Mouse (Mus musculus) brown adipose tissue, adult 24 weeks (tissue): ENCODE measurements around the gene Eif4e1b. TPM values are rescaled to one million over a fixed set of nuclear protein-coding genes. Genes with fewer than 3 reads are reported as not detected.

ENCODE experiments used
- H3K27ac ChIP-seq: fragments of 200-500 bp; replicated peaks from 2 replicates; pipeline ENCODE4 v1.5.1; 2012; ENCODE audit warnings: low read depth, mild to moderate bottlenecking, low read length
- H3K4me1 ChIP-seq: fragments of 200-500 bp; 2 replicates; pipeline ENCODE4 v1.6.1; 2012; ENCODE audit warnings: low read length, mixed read lengths; ENCODE audit not compliant: control insufficient read depth, insufficient read depth, insufficient read length
- H3K4me3 ChIP-seq: fragments of 200-500 bp; 2 replicates; pipeline ENCODE4 v1.5.1; 2012; ENCODE audit warnings: low read depth, mild to moderate bottlenecking, low read length, moderate library complexity; ENCODE audit not compliant: insufficient read depth
- polyA plus RNA-seq: library from polyadenylated mRNA; stranded (reverse); fragments of >200 nt; gene quantifications from 2 replicates; pipeline ENCODE4 v1.2.4, GENCODE M21; 2012; ENCODE audit not compliant: missing spikeins, insufficient read depth, insufficient read length

The Eif4e1b gene
- polyA plus RNA-seq, 1 experiment, result not detected

- no peaks in the 10 kb centered on the region for H3K4me1 ChIP-seq
- H3K4me3 ChIP-seq, result no peak overlapping the region
- no peak overlapping the region for H3K27ac ChIP-seq
These were observed 21.5 kb downstream of the Eif4e1b start for GRCm38 (mm10) chr13:54805134-54805838.

- Histone ChIP-seq H3K4me1 (no peaks in the 10 kb centered on the region), H3K4me3 (no peak overlapping the region), H3K27ac (no peak overlapping the region)
These were observed 22.7 kb downstream of the Eif4e1b start for GRCm38 (mm10) chr13:54806434-54806976.

GRCm38 (mm10) chr13:54808067-54808466, 24.3 kb downstream of the Eif4e1b start:
- Histone ChIP-seq H3K4me3 (no peak overlapping the region), H3K27ac (no peak overlapping the region), H3K4me1 (no peaks in the 10 kb centered on the region)

- no peak overlapping the region for H3K27ac ChIP-seq
These were observed 27.7 kb downstream of the Eif4e1b start for GRCm38 (mm10) chr13:54811476-54811875.

GRCm38 (mm10) chr13:54813381-54813780, 29.6 kb downstream of the Eif4e1b start:
- Histone ChIP-seq H3K27ac (no peak overlapping the region), H3K4me1 (no peaks in the 10 kb centered on the region), H3K4me3 (no peak overlapping the region)

More at GRCm38 (mm10) chr13:54811476-54811875, 27.7 kb downstream of the Eif4e1b start:
- Histone ChIP-seq H3K4me3 (no peak overlapping the region), H3K4me1 (no peaks in the 10 kb centered on the region)

GRCm38 (mm10) chr13:54818399-54819254, 34.8 kb downstream of the Eif4e1b start:
- Histone ChIP-seq H3K4me3 (no peak overlapping the region), H3K4me1 (no peaks in the 10 kb centered on the region), H3K27ac (no peak overlapping the region)

- Histone ChIP-seq H3K4me1 (no peaks in the 10 kb centered on the region), H3K4me3 (no peak overlapping the region), H3K27ac (no peak overlapping the region)
These were observed 37.3 kb downstream of the Eif4e1b start for GRCm38 (mm10) chr13:54821106-54821505.

- H3K27ac ChIP-seq, result no peak overlapping the region
- H3K4me1 ChIP-seq, result no peaks in the 10 kb centered on the region
- no peak overlapping the region for H3K4me3 ChIP-seq
These were observed 38.1 kb downstream of the Eif4e1b start for GRCm38 (mm10) chr13:54821931-54822330.

- no peak overlapping the region for H3K27ac ChIP-seq
- H3K4me3 ChIP-seq, result no peak overlapping the region; the same call in 1 of the 2 replicates
- H3K4me1 ChIP-seq, result no peaks in the 10 kb centered on the region
These were observed 40.5 kb downstream of the Eif4e1b start for GRCm38 (mm10) chr13:54824111-54824931.

GRCm38 (mm10) chr13:54827992-54828391, 44.2 kb downstream of the Eif4e1b start:
- Histone ChIP-seq H3K4me1 (no peaks in the 10 kb centered on the region), H3K4me3 (no peak overlapping the region), H3K27ac (no peak overlapping the region)

GRCm38 (mm10) chr13:54828508-54828907, 44.7 kb downstream of the Eif4e1b start:
- Histone ChIP-seq H3K4me3 (no peak overlapping the region), H3K27ac (no peak overlapping the region), H3K4me1 (no peaks in the 10 kb centered on the region)

GRCm38 (mm10) chr13:54829450-54829849, 45.7 kb downstream of the Eif4e1b start:
- H3K4me3 ChIP-seq, result no peak overlapping the region
- no peaks in the 10 kb centered on the region for H3K4me1 ChIP-seq
- H3K27ac ChIP-seq, result no peak overlapping the region

- Histone ChIP-seq H3K4me1 (no peaks in the 10 kb centered on the region), H3K27ac (no peak overlapping the region), H3K4me3 (no peak overlapping the region)
These were observed 52.7 kb downstream of the Eif4e1b start for GRCm38 (mm10) chr13:54836351-54837030.

GRCm38 (mm10) chr13:54837061-54837460, 53.3 kb downstream of the Eif4e1b start:
- no peaks in the 10 kb centered on the region for H3K4me1 ChIP-seq
- no peak overlapping the region for H3K4me3 ChIP-seq
- no peak overlapping the region for H3K27ac ChIP-seq
